Mouse (Mus musculus): ENCODE results near the gene Sorbs1. TPM values are rescaled to one million over a fixed set of nuclear protein-coding genes. Genes with fewer than 3 reads are reported as not detected.

The Sorbs1 gene
- polyA plus RNA-seq, 1 experiment from 2014 or later: 37.7 TPM

- H3K9ac ChIP-seq: 0 out of 2 replicates have a peak overlapping the region, but pooled peaks have one; percentile 51
- peaks cover 13% of the 10 kb centered on the region for H3K36me3 ChIP-seq
- no peak for ATAC-seq (ENCODE audit: insufficient number of reproducible peaks, insufficient read depth, low FRiP score, low TSS enrichment, low read depth)
- H3K27ac ChIP-seq: no peak overlapping the region; the same call in 1 of the 2 replicates
- H3K9me3 ChIP-seq: no peaks in the 10 kb centered on the region; the same call in 1 of the 2 replicates
- peak overlapping the region; percentile 10; the same call in 1 of the 2 replicates for H3K4me3 ChIP-seq
- H3K27me3 ChIP-seq: no peaks in the 10 kb centered on the region
- peaks cover 17% of the 10 kb centered on the region for H3K4me1 ChIP-seq
- WGBS: 22% methylated on average over 11 of the region's 11 CpGs
- H3K4me2 ChIP-seq: peak overlapping the region; percentile 44
Observed at GRCm38 (mm10) chr19:40366163-40366941, 147.2 kb downstream of the Sorbs1 start.

GRCm38 (mm10) chr19:40365137-40365536 is 148.4 kb downstream of the Sorbs1 start:
- no peak overlapping the region for H3K4me3 ChIP-seq
- H3K4me2 ChIP-seq: no peak overlapping the region
- no peak overlapping the region for H3K27ac ChIP-seq
- H3K9ac ChIP-seq: no peak overlapping the region
- peaks cover 10% of the 10 kb centered on the region for H3K4me1 ChIP-seq
- WGBS: 82% methylated on average over 5 of the region's 5 CpGs
- H3K9me3 ChIP-seq: no peaks in the 10 kb centered on the region; the same call in 1 of the 2 replicates
- ATAC-seq (ENCODE audit: insufficient number of reproducible peaks, insufficient read depth, low FRiP score, low TSS enrichment, low read depth): no peak
- H3K36me3 ChIP-seq: peaks cover 13% of the 10 kb centered on the region
- H3K27me3 ChIP-seq: no peaks in the 10 kb centered on the region

GRCm38 (mm10) chr19:40363447-40363846 is 150.1 kb downstream of the Sorbs1 start:
- Histone ChIP-seq H3K9me3 (no peaks in the 10 kb centered on the region; the same call in 1 of the 2 replicates), H3K36me3 (peaks cover 13% of the 10 kb centered on the region), H3K27ac (no peak overlapping the region), H3K4me3 (no peak overlapping the region), H3K4me1 (peaks cover 10% of the 10 kb centered on the region), H3K27me3 (no peaks in the 10 kb centered on the region), H3K4me2 (no peak overlapping the region), H3K9ac (no peak overlapping the region)
- WGBS: 96% methylated on average over 5 of the region's 5 CpGs
- ATAC-seq (ENCODE audit: insufficient number of reproducible peaks, insufficient read depth, low FRiP score, low TSS enrichment, low read depth): no peak

- H3K9ac ChIP-seq: no peak overlapping the region
- no peak overlapping the region for H3K27ac ChIP-seq
- peaks cover 13% of the 10 kb centered on the region for H3K36me3 ChIP-seq
- H3K27me3 ChIP-seq: no peaks in the 10 kb centered on the region
- 72% methylated on average over 12 of the region's 12 CpGs for WGBS
- H3K4me3 ChIP-seq: no peak overlapping the region
- no peak overlapping the region for H3K4me2 ChIP-seq
- ATAC-seq (ENCODE audit: insufficient number of reproducible peaks, insufficient read depth, low FRiP score, low TSS enrichment, low read depth): no peak
- H3K9me3 ChIP-seq: no peaks in the 10 kb centered on the region; the same call in 1 of the 2 replicates
- peaks cover 10% of the 10 kb centered on the region for H3K4me1 ChIP-seq
Observed at GRCm38 (mm10) chr19:40362203-40362865, 151.2 kb downstream of the Sorbs1 start.

GRCm38 (mm10) chr19:40359712-40360394 is 153.7 kb downstream of the Sorbs1 start:
- H3K9ac ChIP-seq: no peak overlapping the region
- no peaks in the 10 kb centered on the region for H3K27me3 ChIP-seq
- H3K4me2 ChIP-seq: no peak overlapping the region
- no peak overlapping the region for H3K27ac ChIP-seq
- H3K9me3 ChIP-seq: no peaks in the 10 kb centered on the region; the same call in 1 of the 2 replicates
- ATAC-seq (ENCODE audit: insufficient number of reproducible peaks, insufficient read depth, low FRiP score, low TSS enrichment, low read depth): no peak
- H3K36me3 ChIP-seq: peaks cover 13% of the 10 kb centered on the region
- no peaks in the 10 kb centered on the region for H3K4me1 ChIP-seq
- WGBS: 67% methylated on average over 5 of the region's 5 CpGs
- no peak overlapping the region for H3K4me3 ChIP-seq

- H3K4me1 ChIP-seq: no peaks in the 10 kb centered on the region
- no peaks in the 10 kb centered on the region for H3K36me3 ChIP-seq
- H3K4me3 ChIP-seq: no peak overlapping the region
- WGBS: 77% methylated on average over 15 of the region's 15 CpGs
- H3K9ac ChIP-seq: no peak overlapping the region
- H3K9me3 ChIP-seq: no peaks in the 10 kb centered on the region
- H3K4me2 ChIP-seq: no peak overlapping the region
- no peaks in the 10 kb centered on the region for H3K27me3 ChIP-seq
- H3K27ac ChIP-seq: no peak overlapping the region
- ATAC-seq (ENCODE audit: insufficient number of reproducible peaks, insufficient read depth, low FRiP score, low TSS enrichment, low read depth): no peak
Observed at GRCm38 (mm10) chr19:40356536-40357522, 156.8 kb downstream of the Sorbs1 start.

GRCm38 (mm10) chr19:40355075-40355474 is 158.5 kb downstream of the Sorbs1 start:
- no peaks in the 10 kb centered on the region for H3K36me3 ChIP-seq
- no peak overlapping the region for H3K9ac ChIP-seq
- no peak overlapping the region for H3K4me3 ChIP-seq
- H3K4me1 ChIP-seq: no peaks in the 10 kb centered on the region
- 83% methylated on average over 3 of the region's 3 CpGs for WGBS
- ATAC-seq (ENCODE audit: insufficient number of reproducible peaks, insufficient read depth, low FRiP score, low TSS enrichment, low read depth): no peak
- no peak overlapping the region for H3K27ac ChIP-seq
- H3K27me3 ChIP-seq: no peaks in the 10 kb centered on the region
- H3K9me3 ChIP-seq: no peaks in the 10 kb centered on the region
- no peak overlapping the region for H3K4me2 ChIP-seq

- Histone ChIP-seq H3K4me3 (no peak overlapping the region), H3K4me2 (no peak overlapping the region), H3K4me1 (0 out of 2 replicates have a peak, but pooled peaks cover under 1% of the 10 kb centered on the region), H3K36me3 (no peaks in the 10 kb centered on the region), H3K9ac (no peak overlapping the region), H3K27me3 (no peaks in the 10 kb centered on the region), H3K27ac (no peak overlapping the region), H3K9me3 (no peaks in the 10 kb centered on the region)
- 67% methylated on average over 14 of the region's 14 CpGs for WGBS
- ATAC-seq (ENCODE audit: insufficient number of reproducible peaks, insufficient read depth, low FRiP score, low TSS enrichment, low read depth): no peak
Observed at GRCm38 (mm10) chr19:40352006-40352405, 161.6 kb downstream of the Sorbs1 start.

GRCm38 (mm10) chr19:40350835-40351234 is 162.7 kb downstream of the Sorbs1 start:
- H3K4me3 ChIP-seq: no peak overlapping the region
- H3K36me3 ChIP-seq: no peaks in the 10 kb centered on the region
- H3K4me2 ChIP-seq: no peak overlapping the region

GRCm38 (mm10) chr19:40349713-40350671 is 163.6 kb downstream of the Sorbs1 start:
- Histone ChIP-seq H3K4me2 (no peak overlapping the region), H3K36me3 (no peaks in the 10 kb centered on the region), H3K4me3 (no peak overlapping the region), H3K27me3 (no peaks in the 10 kb centered on the region), H3K27ac (no peak overlapping the region), H3K9ac (no peak overlapping the region), H3K4me1 (peaks cover 4% of the 10 kb centered on the region; the same call in 1 of the 2 replicates), H3K9me3 (no peaks in the 10 kb centered on the region)
- WGBS: 49% methylated on average over 16 of the region's 16 CpGs
- ATAC-seq (ENCODE audit: insufficient number of reproducible peaks, insufficient read depth, low FRiP score, low TSS enrichment, low read depth): no peak

More at GRCm38 (mm10) chr19:40350835-40351234, 162.7 kb downstream of the Sorbs1 start:
- Histone ChIP-seq H3K9ac (no peak overlapping the region), H3K27ac (no peak overlapping the region), H3K4me1 (peaks cover 4% of the 10 kb centered on the region; the same call in 1 of the 2 replicates), H3K27me3 (no peaks in the 10 kb centered on the region), H3K9me3 (no peaks in the 10 kb centered on the region)
- ATAC-seq (ENCODE audit: insufficient number of reproducible peaks, insufficient read depth, low FRiP score, low TSS enrichment, low read depth): no peak
- WGBS: 88% methylated on average over 4 of the region's 4 CpGs

All from embryonic facial prominence, embryonic 13.5 days (tissue).